Mouse (Mus musculus) small intestine, adult 2 months (tissue): ENCODE measurements around the gene Clec11a.

Source experiments
- CTCF ChIP-seq: fragments of 200-500 bp; IDR thresholded peaks from 2 replicates; pipeline ENCODE4 v1.5.1; 2012; ENCODE audit warnings: low read depth, mild to moderate bottlenecking, control low read depth, inconsistent platforms, low read length, moderate library complexity, mixed read lengths; ENCODE audit not compliant: insufficient replicate concordance, insufficient read length; ENCODE audit errors: extremely low read depth
- POLR2A ChIP-seq: fragments of 200-500 bp; IDR thresholded peaks from 2 replicates; pipeline ENCODE4 v1.6.1; 2012; ENCODE audit warnings: low read depth, mild to moderate bottlenecking, control low read depth, inconsistent platforms, low read length, moderate library complexity

DNA sequence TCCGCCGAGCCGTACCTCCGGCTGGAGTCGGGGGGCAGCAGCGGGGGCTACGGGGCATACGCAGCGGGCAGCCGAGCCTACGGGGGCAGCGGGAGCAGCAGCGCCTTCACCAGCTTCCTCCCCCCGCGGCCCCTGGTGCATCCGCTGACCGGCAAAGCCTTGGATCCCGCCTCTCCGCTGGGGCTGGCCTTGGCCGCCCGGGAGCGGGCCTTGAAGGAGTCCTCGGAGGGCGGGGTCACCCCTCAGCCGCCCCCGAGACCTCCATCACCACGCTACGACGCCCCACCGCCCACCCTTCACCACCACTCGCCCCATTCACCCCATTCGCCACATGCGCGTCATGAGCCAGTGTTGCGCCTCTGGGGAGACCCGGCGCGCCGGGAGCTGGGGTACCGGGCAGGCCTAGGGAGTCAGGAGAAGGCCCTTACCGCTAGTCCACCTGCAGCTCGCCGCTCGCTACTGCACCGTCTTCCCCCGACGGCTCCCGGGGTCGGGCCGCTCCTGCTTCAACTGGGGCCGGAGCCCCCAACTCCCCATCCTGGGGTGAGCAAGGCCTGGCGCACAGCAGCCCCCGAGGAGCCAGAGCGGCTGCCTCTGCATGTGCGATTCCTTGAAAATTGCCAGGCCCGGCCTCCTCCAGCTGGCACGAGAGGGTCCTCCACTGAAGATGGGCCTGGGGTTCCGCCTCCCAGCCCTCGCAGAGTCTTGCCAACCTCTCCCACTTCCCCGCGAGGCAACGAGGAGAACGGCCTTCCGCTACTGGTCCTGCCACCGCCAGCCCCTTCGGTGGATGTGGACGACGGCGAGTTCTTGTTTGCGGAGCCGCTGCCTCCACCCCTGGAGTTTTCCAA, 46.3 kb upstream of the Clec11a start:
- no peak for TF ChIP-seq POLR2A
- no peak for TF ChIP-seq CTCF
